ENCODE assay signal across 21 mouse cellular contexts in genomic region chr1:183168465-183168864, GRCm38 (mm10). TPM values are rescaled to one million over a fixed set of nuclear protein-coding genes. Genes with fewer than 3 reads are reported as not detected.
DNase-seq lines count a peak whose midpoint lies in the region; ATAC-seq and TF ChIP-seq lines count a peak whose summit lies in the region.
"Had no signal": no experiment of that assay in that cellular context is flagged by ENCODE, and none has a peak within 500 bp of the region (broad histone marks: within the 10 kb centered on the region; RNA-seq: fewer than 3 reads in every experiment).

No protein-coding gene starts in this region.

- 78% methylated on average over 6 of the region's 6 CpGs for WGBS in heart, adult 2 months
- 79% methylated on average over 6 of the region's 6 CpGs for WGBS in heart, embryonic 11.5 days (ENCODE audit: insufficient replicate concordance)
- 36% methylated on average over 6 of the region's 6 CpGs for WGBS in kidney, postnatal 0 days
- WGBS in limb, embryonic 10.5 days: 36% methylated on average over 6 of the region's 6 CpGs
- 28% methylated on average over 6 of the region's 6 CpGs for WGBS in limb, embryonic 15.5 days
- WGBS in midbrain, embryonic 13.5 days: 80% methylated on average over 6 of the region's 6 CpGs

- no peak for TF ChIP-seq CTCF in heart, adult 2 months (IDR thresholded peaks at IDR 0.05)
- TF ChIP-seq CTCF in kidney, postnatal 0 days (IDR thresholded peaks at IDR 0.05; ENCODE audit: low read depth): no peak

- H3K4me2 ChIP-seq in heart, embryonic 11.5 days: no peak overlapping the region
- H3K4me2 ChIP-seq in kidney, postnatal 0 days (ENCODE audit: low read length): no peak overlapping the region
- no peak overlapping the region for H3K4me2 ChIP-seq in limb, embryonic 15.5 days
- H3K4me2 ChIP-seq in midbrain, embryonic 13.5 days (replicated peaks): no peak overlapping the region
- H3K4me2 ChIP-seq: forebrain, embryonic 15.5 days; hindbrain, embryonic 14.5 days; liver, embryonic 13.5 days had no signal

- no peak for TF ChIP-seq EP300 in heart, adult 2 months (IDR thresholded peaks at IDR 0.05; ENCODE audit: insufficient read depth, low read depth, low read length)

- intact Hi-C loops in heart, adult 2 months (cut with DNase I): no loop called here
- intact Hi-C loops in left cerebral cortex, postnatal 25 days (cut with DNase I): no loop called here

- no peak overlapping the region for H3K9ac ChIP-seq in heart, adult 2 months (ENCODE audit: low read depth, low read length)
- H3K9ac ChIP-seq in heart, embryonic 11.5 days (ENCODE audit: low read depth, low read length): no peak overlapping the region
- no peak overlapping the region for H3K9ac ChIP-seq in kidney, postnatal 0 days (ENCODE audit: low read depth, low read length)
- H3K9ac ChIP-seq in limb, embryonic 15.5 days: no peak overlapping the region
- H3K9ac ChIP-seq in midbrain, embryonic 13.5 days (replicated peaks): no peak overlapping the region
- H3K9ac ChIP-seq: forebrain, embryonic 15.5 days; hindbrain, embryonic 14.5 days; liver, embryonic 13.5 days had no signal

- H3K4me1 ChIP-seq in heart, adult 2 months (ENCODE audit: control insufficient read depth, insufficient read depth, low read length): peaks cover 10% of the 10 kb centered on the region
- peaks cover 25% of the 10 kb centered on the region for H3K4me1 ChIP-seq in heart, embryonic 11.5 days (ENCODE audit: control insufficient read depth, insufficient read depth, low read length)
- H3K4me1 ChIP-seq in kidney, postnatal 0 days (replicated peaks; ENCODE audit: insufficient read depth, low read length): peaks cover 6% of the 10 kb centered on the region; the same call in 1 of the 2 replicates
- peaks cover 56% of the 10 kb centered on the region for H3K4me1 ChIP-seq in limb, embryonic 10.5 days
- H3K4me1 ChIP-seq in limb, embryonic 15.5 days: peaks cover 33% of the 10 kb centered on the region
- H3K4me1 ChIP-seq in midbrain, embryonic 13.5 days (replicated peaks): no peaks in the 10 kb centered on the region

- no peaks in the 10 kb centered on the region for H3K9me3 ChIP-seq in heart, embryonic 11.5 days (replicated peaks; ENCODE audit: control insufficient read depth, low read length)
- H3K9me3 ChIP-seq in kidney, postnatal 0 days (replicated peaks; ENCODE audit: low read length): no peaks in the 10 kb centered on the region
- H3K9me3 ChIP-seq in limb, embryonic 10.5 days (replicated peaks): no peaks in the 10 kb centered on the region
- no peaks in the 10 kb centered on the region for H3K9me3 ChIP-seq in limb, embryonic 15.5 days
- 0 out of 2 replicates have a peak, but pooled peaks cover 3% of the 10 kb centered on the region for H3K9me3 ChIP-seq in midbrain, embryonic 13.5 days
- H3K9me3 ChIP-seq: forebrain, embryonic 15.5 days; liver, embryonic 13.5 days had no signal

- no peak for ATAC-seq in heart, embryonic 11.5 days (replicated peaks; ENCODE audit: insufficient number of reproducible peaks, low FRiP score, low TSS enrichment)
- 0 out of 2 replicates have a peak, but pooled peaks have one; percentile 47 for ATAC-seq in kidney, postnatal 0 days (replicated peaks; ENCODE audit: low FRiP score, low read depth)
- ATAC-seq in limb, embryonic 15.5 days (ENCODE audit: insufficient number of reproducible peaks, low FRiP score, low TSS enrichment, low read depth): no peak
- no peak for ATAC-seq in midbrain, embryonic 13.5 days
- ATAC-seq: forebrain, embryonic 15.5 days; intestine, postnatal 0 days; lung, postnatal 0 days had no signal

- no peaks in the 10 kb centered on the region for H3K36me3 ChIP-seq in heart, adult 2 months (ENCODE audit: control insufficient read depth, insufficient read depth, low read length)
- H3K36me3 ChIP-seq in heart, embryonic 11.5 days (ENCODE audit: control insufficient read depth, insufficient read depth, low read length): no peaks in the 10 kb centered on the region
- no peaks in the 10 kb centered on the region for H3K36me3 ChIP-seq in kidney, postnatal 0 days (ENCODE audit: insufficient read depth, low read length)
- peaks cover 23% of the 10 kb centered on the region for H3K36me3 ChIP-seq in limb, embryonic 10.5 days
- 0 out of 2 replicates have a peak, but pooled peaks cover 3% of the 10 kb centered on the region for H3K36me3 ChIP-seq in limb, embryonic 15.5 days
- H3K36me3 ChIP-seq in midbrain, embryonic 13.5 days: 0 out of 2 replicates have a peak, but pooled peaks cover 5% of the 10 kb centered on the region
- H3K36me3 ChIP-seq: forebrain, embryonic 15.5 days had no signal

- no peak for TF ChIP-seq POLR2A in heart, adult 2 months (IDR thresholded peaks at IDR 0.05; ENCODE audit: insufficient read depth, low read depth, low read length)

- DNase-seq in heart, adult 2 months: no peak
- peak; percentile 62 for DNase-seq in kidney, postnatal 0 days (ENCODE audit: low spot score)
- no peak for DNase-seq in kidney, postnatal 10 days
- peak; percentile 30 for DNase-seq in limb, embryonic 10.5 days (ENCODE audit: low spot score)
- no peak for DNase-seq in left cerebral cortex, postnatal 25 days (ENCODE audit: low spot score in 2 of 2)
- DNase-seq: adrenal gland, postnatal 25 days; cerebellum, adult 11-12 months; cerebellum, adult 9-11 months; left cerebral cortex, postnatal 4 days; liver, embryonic 13.5 days; lung, adult 18-20 months; lung, postnatal 4 days; midbrain, embryonic 14.5 days had no signal

- no peak overlapping the region for H3K4me3 ChIP-seq in heart, adult 2 months
- H3K4me3 ChIP-seq in heart, embryonic 11.5 days (ENCODE audit: low read depth, low read length): no peak overlapping the region
- no peak overlapping the region for H3K4me3 ChIP-seq in kidney, postnatal 0 days (replicated peaks; ENCODE audit: low read depth, low read length)
- no peak overlapping the region for H3K4me3 ChIP-seq in limb, embryonic 10.5 days
- H3K4me3 ChIP-seq in limb, embryonic 15.5 days: no peak overlapping the region
- H3K4me3 ChIP-seq in midbrain, embryonic 13.5 days (replicated peaks): no peak overlapping the region
- H3K4me3 ChIP-seq: forebrain, embryonic 15.5 days; layer of hippocampus, adult 2 months; liver, embryonic 13.5 days had no signal

- H3K27ac ChIP-seq in heart, adult 2 months: peak overlapping the region; percentile 12; the same call in 1 of the 2 replicates
- H3K27ac ChIP-seq in heart, embryonic 11.5 days (ENCODE audit: low read depth, low read length): no peak overlapping the region
- H3K27ac ChIP-seq in kidney, postnatal 0 days: no peak overlapping the region
- H3K27ac ChIP-seq in limb, embryonic 10.5 days: peak overlapping the region; percentile 77
- H3K27ac ChIP-seq in limb, embryonic 15.5 days: peak overlapping the region; percentile 12; the same call in 1 of the 2 replicates
- no peak overlapping the region for H3K27ac ChIP-seq in midbrain, embryonic 13.5 days
- H3K27ac ChIP-seq: forebrain, embryonic 15.5 days; liver, embryonic 13.5 days had no signal

- no peaks in the 10 kb centered on the region for H3K27me3 ChIP-seq in heart, adult 2 months (ENCODE audit: control insufficient read depth, insufficient read depth, low read length)
- no peaks in the 10 kb centered on the region for H3K27me3 ChIP-seq in heart, embryonic 11.5 days (ENCODE audit: control insufficient read depth, insufficient read depth, low read length)
- H3K27me3 ChIP-seq in kidney, postnatal 0 days (ENCODE audit: insufficient read depth, low read length): no peaks in the 10 kb centered on the region
- no peaks in the 10 kb centered on the region for H3K27me3 ChIP-seq in limb, embryonic 10.5 days (ENCODE audit: low read depth, poor library complexity, severe bottlenecking)
- no peaks in the 10 kb centered on the region for H3K27me3 ChIP-seq in limb, embryonic 15.5 days
- no peaks in the 10 kb centered on the region for H3K27me3 ChIP-seq in midbrain, embryonic 13.5 days
- H3K27me3 ChIP-seq: forebrain, embryonic 15.5 days; liver, embryonic 13.5 days had no signal

- H3K79me2 ChIP-seq in heart, adult 2 months (replicated peaks; ENCODE audit: control insufficient read depth, insufficient read depth, low read length): no peaks in the 10 kb centered on the region

RNA-seq across cellular contexts. Expression of gene Disp1, which starts 52.9 kb away (rescaled TPM):
- 1 to 10 TPM; 7.3 to 8.4 TPM for total RNA-seq in heart, adult 2 months (2021)
- polyA plus RNA-seq in heart, adult 2 months (2012; rRNA removed): 10.6 and 12.6 TPM in 2 replicates
- polyA plus RNA-seq in heart, embryonic 11.5 days (2014; fragmentation: Nextera tagmentation; extraction: Ambion mirVana): 11.8 and 12.6 TPM in 2 replicates
- polyA plus RNA-seq in kidney, postnatal 0 days (2015; fragmentation: Nextera tagmentation; extraction: Ambion mirVana): 8.4 and 9.8 TPM in 2 replicates
- 21.8 and 23.1 TPM in 2 replicates for polyA plus RNA-seq in limb, embryonic 10.5 days (2016; fragmentation: Nextera tagmentation; extraction: Ambion mirVana)
- polyA plus RNA-seq in limb, embryonic 15.5 days (2015; fragmentation: Nextera tagmentation; extraction: Ambion mirVana): 30.3 and 34.8 TPM in 2 replicates
- total RNA-seq in left cerebral cortex, postnatal 25 days (2021): 1 to 10 TPM; 5.4 to 7.3 TPM
- polyA plus RNA-seq in midbrain, embryonic 13.5 days (2015; fragmentation: Nextera tagmentation; extraction: Ambion mirVana): 8.0 and 9.2 TPM in 2 replicates

Comparison
In these comparisons a context has a peak if more than half of its experiments do, and no peak if none do; other contexts are left out.
1. DNase-seq: peak in kidney, postnatal 0 days (single experiment) and limb, embryonic 10.5 days (single experiment); none in heart, adult 2 months (0 of 2), kidney, postnatal 10 days (single experiment) and left cerebral cortex, postnatal 25 days (0 of 2).
2. H3K27ac ChIP-seq: peak in heart, adult 2 months (single experiment), limb, embryonic 10.5 days (single experiment) and limb, embryonic 15.5 days (single experiment); none in heart, embryonic 11.5 days (single experiment), kidney, postnatal 0 days (single experiment) and midbrain, embryonic 13.5 days (single experiment).